Mouse (Mus musculus): ENCODE measurements around the gene Gm7271. TPM values are rescaled to one million over a fixed set of nuclear protein-coding genes. Genes with fewer than 3 reads are reported as not detected.

The Gm7271 gene
- polyA plus RNA-seq, 1 experiment from 2014 or later, result 1.5 TPM

- no peaks in the 10 kb centered on the region for H3K4me1 ChIP-seq (ENCODE audit: control insufficient read depth, insufficient read depth, low read length)
- no peak overlapping the region for H3K4me2 ChIP-seq (ENCODE audit: low read depth, low read length)
- no peak for ATAC-seq (ENCODE audit: low read depth)
- no peak overlapping the region for H3K4me3 ChIP-seq (ENCODE audit: low read depth, low read length)
- H3K9ac ChIP-seq (replicated peaks; ENCODE audit: low read depth, low read length), result no peak overlapping the region
- H3K27ac ChIP-seq (ENCODE audit: low read depth, low read length), result no peak overlapping the region
- H3K36me3 ChIP-seq (ENCODE audit: control insufficient read depth, insufficient read depth, low read length), result peaks cover 43% of the 10 kb centered on the region
- WGBS, result 96% methylated on average over 8 of the region's 8 CpGs
- H3K27me3 ChIP-seq (ENCODE audit: control insufficient read depth, insufficient read depth, low read length), result no peaks in the 10 kb centered on the region
- H3K9me3 ChIP-seq (ENCODE audit: control insufficient read depth, low read length), result no peaks in the 10 kb centered on the region
Measured at GRCm38 (mm10) chr5:76543200-76543599, 59.4 kb downstream of the Gm7271 start.

- ATAC-seq (ENCODE audit: low read depth), result no peak
- Histone ChIP-seq H3K4me1 (ENCODE audit: control insufficient read depth, insufficient read depth, low read length) (no peaks in the 10 kb centered on the region), H3K4me3 (ENCODE audit: low read depth, low read length) (no peak overlapping the region), H3K27me3 (ENCODE audit: control insufficient read depth, insufficient read depth, low read length) (no peaks in the 10 kb centered on the region), H3K27ac (ENCODE audit: low read depth, low read length) (no peak overlapping the region), H3K9ac (replicated peaks; ENCODE audit: low read depth, low read length) (no peak overlapping the region), H3K36me3 (ENCODE audit: control insufficient read depth, insufficient read depth, low read length) (peaks cover 14% of the 10 kb centered on the region), H3K9me3 (ENCODE audit: control insufficient read depth, low read length) (no peaks in the 10 kb centered on the region), H3K4me2 (ENCODE audit: low read depth, low read length) (no peak overlapping the region)
- WGBS, result 91% methylated on average over 8 of the region's 8 CpGs
Measured at GRCm38 (mm10) chr5:76550426-76550825, 66.6 kb downstream of the Gm7271 start.

GRCm38 (mm10) chr5:76565321-76565720 lies 81.5 kb downstream of the Gm7271 start:
- peaks cover 33% of the 10 kb centered on the region for H3K36me3 ChIP-seq (ENCODE audit: control insufficient read depth, insufficient read depth, low read length)
- 40% methylated on average over 3 of the region's 3 CpGs for WGBS
- no peaks in the 10 kb centered on the region for H3K27me3 ChIP-seq (ENCODE audit: control insufficient read depth, insufficient read depth, low read length)
- no peak overlapping the region for H3K9ac ChIP-seq (replicated peaks; ENCODE audit: low read depth, low read length)
- no peaks in the 10 kb centered on the region for H3K4me1 ChIP-seq (ENCODE audit: control insufficient read depth, insufficient read depth, low read length)
- ATAC-seq (ENCODE audit: low read depth), result no peak
- no peaks in the 10 kb centered on the region for H3K9me3 ChIP-seq (ENCODE audit: control insufficient read depth, low read length)
- no peak overlapping the region for H3K27ac ChIP-seq (ENCODE audit: low read depth, low read length)
- no peak overlapping the region for H3K4me3 ChIP-seq (ENCODE audit: low read depth, low read length)
- H3K4me2 ChIP-seq (ENCODE audit: low read depth, low read length), result no peak overlapping the region

Other genes with a start within 250 kb of the Gm7271 start
- gene Clock, start 179.2 kb upstream of the Gm7271 start, polyA plus RNA-seq (2014; fragmentation: Nextera tagmentation; extraction: Ambion mirVana), result 23.3 and 24.2 TPM in 2 replicates
- gene Pdcl2, start 152.9 kb upstream of the Gm7271 start, polyA plus RNA-seq (2014; fragmentation: Nextera tagmentation; extraction: Ambion mirVana), result not detected in 2 replicates
- 1.1 and 2.7 TPM in 2 replicates for gene Nmu, start 120.3 kb upstream of the Gm7271 start, polyA plus RNA-seq (2014; fragmentation: Nextera tagmentation; extraction: Ambion mirVana)
- gene Exoc1, start 45.3 kb downstream of the Gm7271 start, polyA plus RNA-seq (2014; fragmentation: Nextera tagmentation; extraction: Ambion mirVana), result 73.4 and 77.3 TPM in 2 replicates
- gene Cep135, start 104.7 kb downstream of the Gm7271 start, polyA plus RNA-seq (2014; fragmentation: Nextera tagmentation; extraction: Ambion mirVana), result 3.9 and 4.0 TPM in 2 replicates
- gene C530008M17Rik, start 172.5 kb downstream of the Gm7271 start, polyA plus RNA-seq (2014; fragmentation: Nextera tagmentation; extraction: Ambion mirVana), result 53.8 and 63.6 TPM in 2 replicates

Data from neural tube, embryonic 14.5 days (tissue).